Mouse (Mus musculus): Measurements from ENCODE around the gene Tac2. TPM values are rescaled to one million over a fixed set of nuclear protein-coding genes. Genes with fewer than 3 reads are reported as not detected.
"Not testable (repeated sequence)": the region's sequence is repeated elsewhere in the genome, so short reads cannot be mapped to it uniquely, and the experiment has no call there.

Gene Tac2
- polyA plus RNA-seq, 1 experiment from 2014 or later: 3.1 TPM

DNA sequence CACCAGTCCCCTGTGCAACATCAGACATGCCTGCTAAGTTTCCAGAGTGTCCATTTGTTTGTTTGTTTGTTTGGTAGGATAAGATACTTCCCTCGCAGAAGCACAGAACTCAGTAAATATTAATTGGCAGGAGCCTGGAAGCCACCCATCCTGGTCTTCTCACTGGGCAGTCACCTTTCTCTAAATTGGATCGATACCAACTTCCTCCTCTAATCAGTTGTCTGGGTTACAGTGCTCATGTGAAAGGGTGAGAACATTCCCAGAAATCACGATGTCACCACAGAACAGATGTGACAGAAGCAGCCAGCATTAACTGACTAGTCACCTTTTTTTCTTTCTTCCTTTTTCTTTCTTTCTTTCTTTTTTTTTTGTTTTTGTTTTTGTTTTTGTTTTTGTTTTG, 31.0 kb downstream of the Tac2 start:
- no peak for DNase-seq (ENCODE audit: low spot score)

DNA sequence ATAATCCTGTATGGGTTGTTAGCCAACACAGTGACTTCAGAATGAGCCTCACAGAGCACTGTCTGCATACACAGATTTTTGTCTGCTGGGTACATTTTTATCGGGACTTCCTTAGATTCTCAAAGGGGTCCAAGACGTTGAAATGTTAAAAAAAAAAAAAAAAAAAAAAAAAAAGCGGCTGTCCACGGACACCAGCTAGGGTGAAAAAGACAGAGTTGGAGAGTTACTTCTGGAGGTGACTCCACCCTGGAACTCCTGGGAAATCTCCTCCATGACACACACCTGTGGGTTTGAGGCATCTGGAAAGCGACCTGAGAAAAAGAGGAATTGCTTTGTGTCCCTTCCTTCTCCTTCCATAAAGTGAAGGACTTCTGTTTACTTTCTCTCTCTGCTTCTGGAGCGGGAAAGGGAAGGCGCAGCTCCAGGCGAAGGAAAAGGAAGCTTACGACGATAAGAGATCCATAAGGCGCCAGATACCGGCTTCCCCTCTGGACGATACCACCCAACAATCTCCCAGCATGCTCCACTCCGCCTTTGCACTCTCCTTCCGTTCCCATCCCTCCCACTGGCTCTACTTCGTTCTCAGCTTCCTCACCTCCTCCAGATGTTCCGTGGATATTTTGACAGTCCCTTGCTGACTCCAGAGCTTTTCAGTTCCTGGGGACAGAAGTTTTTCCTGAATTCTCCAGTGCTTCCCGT, 31.6 kb downstream of the Tac2 start:
- DNase-seq (ENCODE audit: low spot score): no peak

DNA sequence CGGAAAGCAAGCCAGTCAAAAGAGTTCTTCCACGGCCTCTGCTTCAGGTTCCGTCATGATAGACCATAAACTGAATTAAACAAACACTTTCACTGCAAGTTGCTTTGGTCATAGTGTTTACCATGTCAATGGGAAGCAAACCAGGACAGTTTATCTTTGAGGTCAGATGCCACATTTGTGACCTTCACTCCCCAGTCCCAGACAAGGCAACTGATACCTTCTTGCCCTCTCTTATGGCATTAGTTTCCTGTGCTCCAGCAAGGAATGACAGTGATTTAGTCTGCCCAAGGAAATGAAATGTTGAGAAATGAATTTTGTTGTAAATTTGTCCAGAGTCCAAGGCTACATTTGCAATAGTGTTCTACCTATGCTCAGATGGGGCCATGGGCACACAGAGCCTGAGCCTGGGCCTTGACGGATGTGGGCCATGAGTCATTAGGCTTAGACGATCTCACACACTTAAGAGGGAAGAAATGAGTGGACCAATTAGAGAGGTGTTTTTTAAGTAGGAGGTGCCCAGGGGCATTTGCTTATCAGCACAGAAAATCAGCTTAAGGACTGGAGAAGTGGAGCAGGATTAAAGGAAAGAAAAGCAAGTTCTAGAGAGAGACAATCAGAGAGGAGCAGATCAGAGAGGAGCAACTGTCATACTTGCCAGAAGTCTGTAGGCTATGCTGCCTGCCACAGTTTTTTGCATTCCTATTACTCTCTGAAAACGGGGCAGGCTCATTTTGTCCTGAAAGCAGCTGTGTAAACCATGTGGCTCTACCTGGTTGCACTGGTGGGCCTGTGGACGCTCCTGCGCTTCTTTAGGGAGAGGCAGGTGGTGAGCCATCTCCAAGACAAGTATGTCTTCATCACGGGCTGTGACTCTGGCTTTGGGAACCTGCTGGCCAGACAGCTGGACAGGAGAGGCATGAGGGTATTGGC, 35.2 kb downstream of the Tac2 start, which contains the start of the genes Rdh1 and Rdh16f1:
Gene Rdh1 (plus strand): TSS at position 541 of the 930 bp plus-strand sequence.
Gene Rdh16f1 (plus strand): TSS at position 607 of the 930 bp plus-strand sequence.
- DNase-seq (ENCODE audit: low spot score): no peak

DNA sequence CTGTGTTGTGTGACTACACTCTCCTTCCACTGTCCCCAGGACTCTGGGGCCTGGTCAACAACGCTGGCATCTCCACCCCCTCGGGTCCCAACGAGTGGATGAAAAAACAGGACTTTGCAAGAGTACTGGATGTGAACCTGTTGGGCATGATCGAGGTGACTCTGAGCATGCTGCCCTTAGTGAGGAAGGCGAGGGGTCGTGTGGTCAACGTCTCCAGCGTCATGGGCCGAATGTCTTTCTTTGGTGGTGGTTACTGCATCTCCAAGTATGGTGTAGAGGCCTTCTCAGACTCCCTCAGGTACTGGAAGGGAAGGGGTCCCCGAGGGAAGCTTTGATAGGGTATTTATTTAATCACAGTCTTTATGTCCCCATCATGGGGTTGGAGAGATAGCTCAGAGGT, 38.6 kb downstream of the Tac2 start:
- DNase-seq (ENCODE audit: low spot score): not testable (repeated sequence)

DNA sequence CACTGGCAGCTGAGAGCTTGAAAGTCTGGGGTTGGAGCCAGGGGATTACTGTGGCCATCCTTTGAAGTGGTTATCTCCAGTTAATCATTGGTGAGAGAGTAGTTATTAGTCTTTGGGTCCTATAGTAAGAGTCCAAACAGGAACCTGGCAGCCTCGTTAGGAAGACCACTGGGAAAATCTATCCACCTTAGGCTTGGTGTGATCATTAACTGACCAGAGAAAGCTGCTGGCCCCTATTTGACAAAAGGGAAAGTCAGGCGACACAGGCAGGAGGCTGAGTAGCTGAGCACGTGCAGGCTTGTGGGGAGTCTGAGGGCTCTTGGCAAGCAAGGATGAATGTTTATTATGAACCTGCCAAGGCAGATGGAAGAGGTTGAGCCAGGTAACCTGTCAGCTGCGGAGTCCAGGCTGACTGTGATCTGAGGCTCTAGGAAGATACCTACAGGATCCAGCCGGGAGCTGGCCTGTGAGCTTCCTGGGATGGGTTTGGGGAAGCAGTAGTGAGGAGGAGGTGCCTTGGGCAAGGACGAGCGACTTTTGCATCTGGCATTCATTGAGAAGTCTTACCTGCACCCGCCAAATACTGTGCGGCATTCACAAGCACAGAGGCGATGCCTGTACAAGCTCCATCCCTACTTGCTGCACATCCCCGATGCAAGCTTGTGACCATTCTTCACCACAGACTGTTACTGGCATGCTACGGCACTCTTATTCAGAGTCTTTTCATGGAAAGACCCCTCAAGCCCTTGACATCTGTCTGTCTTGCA, 39.8 kb downstream of the Tac2 start:
- no peak for DNase-seq (ENCODE audit: low spot score)

DNA sequence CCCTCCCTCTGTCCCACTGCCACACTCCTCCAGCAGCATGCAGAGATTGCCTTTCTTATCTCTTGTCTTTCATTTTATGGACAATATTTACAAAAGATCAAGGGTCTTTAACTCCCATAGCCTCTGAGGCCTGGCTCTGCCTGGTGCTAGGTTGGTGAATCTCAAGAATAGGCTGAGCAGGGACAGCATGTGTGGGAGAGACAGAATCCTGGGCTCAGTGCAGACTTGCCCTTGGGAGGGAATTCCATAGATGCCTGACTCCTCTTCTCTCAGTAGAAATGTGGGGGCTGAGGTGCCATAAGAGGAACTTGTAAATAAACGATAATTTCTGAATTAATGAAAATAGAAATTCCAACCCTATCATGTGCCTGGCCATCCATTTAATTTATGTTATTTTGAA, 42.3 kb downstream of the Tac2 start:
- DNase-seq (ENCODE audit: low spot score): no peak

DNA sequence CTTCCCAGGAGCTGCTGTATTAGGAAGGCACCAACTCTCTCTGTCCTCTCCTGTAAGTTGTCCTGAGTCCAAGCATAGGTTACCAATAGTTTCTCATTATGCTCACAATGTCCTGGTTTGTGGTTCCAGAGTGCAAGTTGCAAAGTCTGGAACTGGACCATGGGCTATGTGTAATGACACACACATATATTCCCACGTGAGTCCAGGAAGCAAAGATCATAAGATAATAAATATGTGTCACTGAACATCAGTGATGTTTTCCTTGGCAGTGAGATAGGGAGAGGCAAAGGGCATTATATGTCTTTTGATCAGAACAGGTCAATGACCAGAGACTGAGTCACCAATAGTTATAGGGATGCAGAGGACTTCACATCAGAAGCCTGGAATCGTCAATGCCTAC, 51.7 kb downstream of the Tac2 start, which contains the start of gene Rdh9:
Gene Rdh9 (plus strand): TSS at position 376 of the 400 bp plus-strand sequence.
- no peak for DNase-seq (ENCODE audit: low spot score)

Other genes with a start within 250 kb of the Tac2 start
- 0.30 and 0.73 TPM in 2 replicates for gene Stac3, start 222.8 kb upstream of the Tac2 start, polyA plus RNA-seq (2015; fragmentation: Nextera tagmentation; extraction: Ambion mirVana)
- gene Ndufa4l2, start 209.5 kb upstream of the Tac2 start, polyA plus RNA-seq (2015; fragmentation: Nextera tagmentation; extraction: Ambion mirVana): 10.4 and 13.2 TPM in 2 replicates
- gene Shmt2, start 202.0 kb upstream of the Tac2 start, polyA plus RNA-seq (2015; fragmentation: Nextera tagmentation; extraction: Ambion mirVana): 102 and 118 TPM in 2 replicates
- 0.19 and 0.23 TPM in 2 replicates for gene Nxph4, start 189.9 kb upstream of the Tac2 start, polyA plus RNA-seq (2015; fragmentation: Nextera tagmentation; extraction: Ambion mirVana)
- gene Lrp1, start 103.3 kb upstream of the Tac2 start, polyA plus RNA-seq (2015; fragmentation: Nextera tagmentation; extraction: Ambion mirVana): 8.0 and 8.6 TPM in 2 replicates
- 38.4 and 47.9 TPM in 2 replicates for gene Stat6, start 81.5 kb upstream of the Tac2 start, polyA plus RNA-seq (2015; fragmentation: Nextera tagmentation; extraction: Ambion mirVana)
- 10.6 and 10.9 TPM in 2 replicates for gene Nemp1, start 57.6 kb upstream of the Tac2 start, polyA plus RNA-seq (2015; fragmentation: Nextera tagmentation; extraction: Ambion mirVana)
- 9.2 and 10.0 TPM in 2 replicates for gene Nab2, start 55.9 kb upstream of the Tac2 start, polyA plus RNA-seq (2015; fragmentation: Nextera tagmentation; extraction: Ambion mirVana)
- 0.62 and 0.68 TPM in 2 replicates for gene Myo1a, start 19.3 kb upstream of the Tac2 start, polyA plus RNA-seq (2015; fragmentation: Nextera tagmentation; extraction: Ambion mirVana)
- 1.3 and 1.7 TPM in 2 replicates for gene Zbtb39, start 15.1 kb downstream of the Tac2 start, polyA plus RNA-seq (2015; fragmentation: Nextera tagmentation; extraction: Ambion mirVana)
- 0.90 and 1.1 TPM in 2 replicates for gene Gpr182, start 27.3 kb downstream of the Tac2 start, polyA plus RNA-seq (2015; fragmentation: Nextera tagmentation; extraction: Ambion mirVana)
- 0.03 TPM in 1 of 2 replicates, not detected in the other for gene Rdh1, start 35.2 kb downstream of the Tac2 start, polyA plus RNA-seq (2015; fragmentation: Nextera tagmentation; extraction: Ambion mirVana)
- 0.09 TPM in 1 of 2 replicates, not detected in the other for gene Rdh16f1, start 35.3 kb downstream of the Tac2 start, polyA plus RNA-seq (2015; fragmentation: Nextera tagmentation; extraction: Ambion mirVana)
- not detected in 2 replicates for gene Rdh9, start 51.9 kb downstream of the Tac2 start, polyA plus RNA-seq (2015; fragmentation: Nextera tagmentation; extraction: Ambion mirVana)
- 0.05 TPM in 1 of 2 replicates, not detected in the other for gene Rdh16, start 76.7 kb downstream of the Tac2 start, polyA plus RNA-seq (2015; fragmentation: Nextera tagmentation; extraction: Ambion mirVana)
- not detected in 2 replicates for gene Rdh19, start 125.5 kb downstream of the Tac2 start, polyA plus RNA-seq (2015; fragmentation: Nextera tagmentation; extraction: Ambion mirVana)
- gene Rdh16f2, start 142.0 kb downstream of the Tac2 start, polyA plus RNA-seq (2015; fragmentation: Nextera tagmentation; extraction: Ambion mirVana): 0.10 TPM in 1 of 2 replicates, not detected in the other
- gene Rdh7, start 164.3 kb downstream of the Tac2 start, polyA plus RNA-seq (2015; fragmentation: Nextera tagmentation; extraction: Ambion mirVana): not detected in 2 replicates
- gene Sdr9c7, start 174.0 kb downstream of the Tac2 start, polyA plus RNA-seq (2015; fragmentation: Nextera tagmentation; extraction: Ambion mirVana): 0.33 and 0.39 TPM in 2 replicates

All from thymus, postnatal 0 days (tissue).